Mouse (Mus musculus): ENCODE measurements around the gene Gmds. TPM values are rescaled to one million over a fixed set of nuclear protein-coding genes. Genes with fewer than 3 reads are reported as not detected.

Gene Gmds
- polyA plus RNA-seq, 1 experiment, result 10.6 TPM

DNA sequence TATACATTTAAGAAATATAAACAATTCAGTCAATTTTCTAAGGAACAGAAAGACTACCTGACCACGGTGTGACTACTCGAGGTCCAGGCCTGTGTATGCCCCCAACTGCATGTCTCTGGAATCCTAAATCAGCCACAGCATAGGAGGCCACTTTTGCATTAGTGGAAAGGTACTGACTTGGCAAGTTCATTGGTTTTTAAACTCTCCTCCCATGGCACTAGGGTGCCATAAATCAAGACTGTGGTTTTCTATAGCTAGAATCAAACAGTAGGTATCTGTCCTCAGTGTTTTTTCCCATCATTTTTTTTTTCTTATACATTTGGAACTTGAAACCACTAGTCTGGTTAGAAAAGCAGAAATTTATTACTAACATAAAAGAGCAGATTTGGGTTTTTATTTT, 68.8 kb downstream of the Gmds start:
- Histone ChIP-seq H3K4me1 (ENCODE audit: control insufficient read depth, insufficient read depth, low read length) (no peaks in the 10 kb centered on the region), H3K4me3 (ENCODE audit: low read depth, low read length) (no peak overlapping the region), H3K9ac (ENCODE audit: low read depth, poor library complexity, severe bottlenecking) (no peak overlapping the region), H3K9me3 (replicated peaks; ENCODE audit: control insufficient read depth, insufficient read depth, low read length, poor library complexity, severe bottlenecking) (no peaks in the 10 kb centered on the region), H3K36me3 (ENCODE audit: control insufficient read depth, insufficient read depth, low read length, poor library complexity, severe bottlenecking) (no peaks in the 10 kb centered on the region), H3K27ac (ENCODE audit: insufficient read depth, low read length) (no peak overlapping the region), H3K27me3 (ENCODE audit: control insufficient read depth, insufficient read depth, low read length, poor library complexity, severe bottlenecking) (no peaks in the 10 kb centered on the region)
- no peak for TF ChIP-seq CTCF (IDR thresholded peaks at IDR 0.05; ENCODE audit: low read depth, low read length)
- no peak for TF ChIP-seq EP300 (IDR thresholded peaks at IDR 0.05; ENCODE audit: insufficient read depth, low read depth, low read length)
- TF ChIP-seq POLR2A (IDR thresholded peaks at IDR 0.05; ENCODE audit: insufficient read depth, low read length), result no peak

GRCm38 (mm10) chr13:32269261-32269660, 69.3 kb downstream of the Gmds start:
- H3K9me3 ChIP-seq (replicated peaks; ENCODE audit: control insufficient read depth, insufficient read depth, low read length, poor library complexity, severe bottlenecking), result no peaks in the 10 kb centered on the region
- no peak overlapping the region for H3K4me3 ChIP-seq (ENCODE audit: low read depth, low read length)
- H3K27ac ChIP-seq (ENCODE audit: insufficient read depth, low read length), result no peak overlapping the region
- H3K4me1 ChIP-seq (ENCODE audit: control insufficient read depth, insufficient read depth, low read length), result no peaks in the 10 kb centered on the region
- H3K27me3 ChIP-seq (ENCODE audit: control insufficient read depth, insufficient read depth, low read length, poor library complexity, severe bottlenecking), result no peaks in the 10 kb centered on the region
- no peaks in the 10 kb centered on the region for H3K36me3 ChIP-seq (ENCODE audit: control insufficient read depth, insufficient read depth, low read length, poor library complexity, severe bottlenecking)
- no peak overlapping the region for H3K9ac ChIP-seq (ENCODE audit: low read depth, poor library complexity, severe bottlenecking)
- TF ChIP-seq EP300 (IDR thresholded peaks at IDR 0.05; ENCODE audit: insufficient read depth, low read depth, low read length) (no peak), CTCF (IDR thresholded peaks at IDR 0.05; ENCODE audit: low read depth, low read length) (no peak), POLR2A (IDR thresholded peaks at IDR 0.05; ENCODE audit: insufficient read depth, low read length) (no peak)

DNA sequence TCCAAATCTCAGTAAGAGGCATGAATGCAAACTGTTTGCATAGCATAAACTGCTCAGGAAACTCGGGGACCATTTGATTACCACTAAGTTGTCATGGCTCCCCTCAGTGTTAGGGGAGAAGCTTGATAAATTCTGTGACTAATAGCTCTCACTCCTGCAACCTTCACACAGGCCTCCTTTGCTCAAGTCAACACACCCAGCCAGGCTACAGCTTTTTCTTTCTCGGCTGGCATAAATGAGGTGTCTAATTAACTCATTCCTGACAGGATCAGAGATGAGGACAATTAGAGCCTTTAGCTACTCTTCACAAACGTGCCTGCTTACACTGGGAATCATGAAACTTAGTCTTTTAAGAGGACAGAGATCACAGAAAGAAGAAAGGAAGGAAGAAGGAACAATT, 70.3 kb downstream of the Gmds start:
- Histone ChIP-seq H3K36me3 (ENCODE audit: control insufficient read depth, insufficient read depth, low read length, poor library complexity, severe bottlenecking) (no peaks in the 10 kb centered on the region), H3K4me1 (ENCODE audit: control insufficient read depth, insufficient read depth, low read length) (no peaks in the 10 kb centered on the region), H3K4me3 (ENCODE audit: low read depth, low read length) (no peak overlapping the region), H3K27ac (ENCODE audit: insufficient read depth, low read length) (no peak overlapping the region), H3K9ac (ENCODE audit: low read depth, poor library complexity, severe bottlenecking) (no peak overlapping the region), H3K27me3 (ENCODE audit: control insufficient read depth, insufficient read depth, low read length, poor library complexity, severe bottlenecking) (no peaks in the 10 kb centered on the region), H3K9me3 (replicated peaks; ENCODE audit: control insufficient read depth, insufficient read depth, low read length, poor library complexity, severe bottlenecking) (no peaks in the 10 kb centered on the region)
- TF ChIP-seq CTCF (IDR thresholded peaks at IDR 0.05; ENCODE audit: low read depth, low read length), result no peak
- TF ChIP-seq EP300 (IDR thresholded peaks at IDR 0.05; ENCODE audit: insufficient read depth, low read depth, low read length), result no peak
- TF ChIP-seq POLR2A (IDR thresholded peaks at IDR 0.05; ENCODE audit: insufficient read depth, low read length), result no peak

GRCm38 (mm10) chr13:32267184-32267775, 71.3 kb downstream of the Gmds start:
- H3K36me3 ChIP-seq (ENCODE audit: control insufficient read depth, insufficient read depth, low read length, poor library complexity, severe bottlenecking), result no peaks in the 10 kb centered on the region
- TF ChIP-seq EP300 (IDR thresholded peaks at IDR 0.05; ENCODE audit: insufficient read depth, low read depth, low read length) (no peak), CTCF (IDR thresholded peaks at IDR 0.05; ENCODE audit: low read depth, low read length) (no peak), POLR2A (IDR thresholded peaks at IDR 0.05; ENCODE audit: insufficient read depth, low read length) (no peak)
- no peaks in the 10 kb centered on the region for H3K9me3 ChIP-seq (replicated peaks; ENCODE audit: control insufficient read depth, insufficient read depth, low read length, poor library complexity, severe bottlenecking)
- H3K4me3 ChIP-seq (ENCODE audit: low read depth, low read length), result no peak overlapping the region
- no peaks in the 10 kb centered on the region for H3K4me1 ChIP-seq (ENCODE audit: control insufficient read depth, insufficient read depth, low read length)
- no peak overlapping the region for H3K9ac ChIP-seq (ENCODE audit: low read depth, poor library complexity, severe bottlenecking)
- H3K27me3 ChIP-seq (ENCODE audit: control insufficient read depth, insufficient read depth, low read length, poor library complexity, severe bottlenecking), result no peaks in the 10 kb centered on the region
- H3K27ac ChIP-seq (ENCODE audit: insufficient read depth, low read length), result no peak overlapping the region

DNA sequence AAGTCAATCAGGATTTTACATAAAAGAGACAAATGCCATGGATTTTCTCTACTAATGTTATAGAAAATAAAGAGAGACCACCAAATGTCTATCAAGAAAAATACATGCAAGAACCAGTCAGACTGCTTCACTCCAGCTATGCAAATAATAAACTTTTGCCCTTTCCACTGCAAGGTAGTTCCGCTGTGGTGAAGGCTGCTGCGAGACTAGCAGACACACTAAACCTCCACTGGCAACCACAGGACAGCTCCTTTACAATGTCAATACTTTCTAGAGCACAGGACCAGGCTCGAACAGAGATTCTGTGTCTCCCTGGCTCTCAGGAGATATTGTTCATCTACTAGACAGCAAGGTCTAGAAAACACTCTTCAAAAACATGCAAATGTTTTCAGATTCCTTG, 71.8 kb downstream of the Gmds start:
- no peaks in the 10 kb centered on the region for H3K9me3 ChIP-seq (replicated peaks; ENCODE audit: control insufficient read depth, insufficient read depth, low read length, poor library complexity, severe bottlenecking)
- no peaks in the 10 kb centered on the region for H3K27me3 ChIP-seq (ENCODE audit: control insufficient read depth, insufficient read depth, low read length, poor library complexity, severe bottlenecking)
- H3K27ac ChIP-seq (ENCODE audit: insufficient read depth, low read length), result no peak overlapping the region
- H3K36me3 ChIP-seq (ENCODE audit: control insufficient read depth, insufficient read depth, low read length, poor library complexity, severe bottlenecking), result no peaks in the 10 kb centered on the region
- no peak overlapping the region for H3K9ac ChIP-seq (ENCODE audit: low read depth, poor library complexity, severe bottlenecking)
- no peak overlapping the region for H3K4me3 ChIP-seq (ENCODE audit: low read depth, low read length)
- TF ChIP-seq POLR2A (IDR thresholded peaks at IDR 0.05; ENCODE audit: insufficient read depth, low read length), result no peak
- TF ChIP-seq EP300 (IDR thresholded peaks at IDR 0.05; ENCODE audit: insufficient read depth, low read depth, low read length), result no peak
- no peak for TF ChIP-seq CTCF (IDR thresholded peaks at IDR 0.05; ENCODE audit: low read depth, low read length)
- no peaks in the 10 kb centered on the region for H3K4me1 ChIP-seq (ENCODE audit: control insufficient read depth, insufficient read depth, low read length)

DNA sequence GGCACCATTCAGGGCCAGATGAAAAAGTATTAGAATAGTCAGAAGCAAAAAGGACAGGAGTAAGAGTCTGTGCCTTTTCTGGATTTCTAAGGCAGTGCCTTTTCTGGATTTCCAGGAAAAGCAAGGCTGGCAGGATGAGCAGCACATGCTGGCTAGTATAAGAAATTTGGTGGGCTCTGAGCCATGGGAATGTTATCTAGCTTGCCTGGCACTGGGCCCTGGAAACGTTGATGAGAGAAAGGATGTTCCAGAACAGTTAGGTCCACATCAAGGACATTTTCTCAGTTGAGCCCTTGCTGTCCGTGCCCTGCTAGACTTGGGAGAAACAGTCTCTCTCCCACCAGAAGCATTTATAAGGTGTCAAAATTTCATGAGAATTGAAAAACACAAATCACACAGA, 82.4 kb downstream of the Gmds start:
- no peaks in the 10 kb centered on the region for H3K9me3 ChIP-seq (replicated peaks; ENCODE audit: control insufficient read depth, insufficient read depth, low read length, poor library complexity, severe bottlenecking)
- TF ChIP-seq CTCF (IDR thresholded peaks at IDR 0.05; ENCODE audit: low read depth, low read length) (no peak), POLR2A (IDR thresholded peaks at IDR 0.05; ENCODE audit: insufficient read depth, low read length) (no peak), EP300 (IDR thresholded peaks at IDR 0.05; ENCODE audit: insufficient read depth, low read depth, low read length) (no peak)
- H3K36me3 ChIP-seq (ENCODE audit: control insufficient read depth, insufficient read depth, low read length, poor library complexity, severe bottlenecking), result no peaks in the 10 kb centered on the region
- no peak overlapping the region for H3K27ac ChIP-seq (ENCODE audit: insufficient read depth, low read length)
- no peak overlapping the region for H3K4me3 ChIP-seq (ENCODE audit: low read depth, low read length)
- H3K9ac ChIP-seq (ENCODE audit: low read depth, poor library complexity, severe bottlenecking), result no peak overlapping the region
- no peaks in the 10 kb centered on the region for H3K4me1 ChIP-seq (ENCODE audit: control insufficient read depth, insufficient read depth, low read length)
- no peaks in the 10 kb centered on the region for H3K27me3 ChIP-seq (ENCODE audit: control insufficient read depth, insufficient read depth, low read length, poor library complexity, severe bottlenecking)

Data from ES-Bruce4 (cell line).